Mouse (Mus musculus) cerebellum, adult 2 months (tissue): ENCODE measurements around the gene Cep55.

ENCODE experiments used
- CTCF ChIP-seq: fragments of 200-500 bp; IDR thresholded peaks from 2 replicates; pipeline ENCODE4 v1.5.1; 2011; ENCODE audit warnings: low read depth, mild to moderate bottlenecking, control low read depth, low read length, moderate library complexity, borderline replicate concordance; ENCODE audit not compliant: insufficient read depth
- POLR2A ChIP-seq: fragments of 200-500 bp; IDR thresholded peaks from 2 replicates; pipeline ENCODE4 v1.6.1; 2011; ENCODE audit warnings: low read length, control low read depth, borderline replicate concordance; ENCODE audit not compliant: insufficient read depth

DNA sequence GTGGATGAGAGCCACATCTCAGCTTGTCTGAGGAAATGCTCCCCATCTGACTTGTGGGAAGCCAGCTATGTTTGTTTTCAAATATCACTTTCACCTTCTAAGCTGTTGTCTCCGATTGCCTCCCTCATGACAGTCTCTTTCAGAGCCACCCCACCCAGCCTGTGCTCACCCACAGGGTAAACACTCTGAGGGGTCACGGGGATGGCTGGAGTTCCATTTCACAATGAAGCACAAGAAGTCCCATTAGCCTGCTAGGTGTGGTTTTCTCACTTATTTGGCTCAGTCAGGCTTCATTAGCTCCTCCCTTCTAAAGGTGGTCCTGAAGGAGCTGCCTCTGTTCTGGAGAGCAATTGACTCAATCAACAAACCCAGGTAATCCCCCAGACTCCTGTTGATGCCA lies 19.0 kb upstream of the Cep55 start:
- no peak for TF ChIP-seq POLR2A
- no peak for TF ChIP-seq CTCF
